Comparison of ENCODE assay signal across 31 mouse cellular contexts in genomic region chr11:53618619-53619198, GRCm38 (mm10). TPM values are rescaled to one million over a fixed set of nuclear protein-coding genes. Genes with fewer than 3 reads are reported as not detected.
DNase-seq lines count a peak whose midpoint lies in the region; ATAC-seq and TF ChIP-seq lines count a peak whose summit lies in the region.
"Had no signal": no experiment of that assay in that cellular context is flagged by ENCODE, and none has a peak within 500 bp of the region (broad histone marks: within the 10 kb centered on the region; RNA-seq: fewer than 3 reads in every experiment).

Il4 (minus strand) TSS chr11:53618669.

- H3K27me3 ChIP-seq in liver, embryonic 12.5 days (replicated peaks), result no peaks in the 10 kb centered on the region
- H3K27me3 ChIP-seq in CH12.LX (replicated peaks), result no peaks in the 10 kb centered on the region
- no peaks in the 10 kb centered on the region for H3K27me3 ChIP-seq in heart, adult 2 months (ENCODE audit: control insufficient read depth, insufficient read depth, low read length)
- H3K27me3 ChIP-seq: embryonic facial prominence, embryonic 12.5 days; embryonic facial prominence, embryonic 15.5 days; heart, embryonic 12.5 days; heart, embryonic 15.5 days; hindbrain, embryonic 13.5 days had no signal

- DNase-seq in liver (no peak), CH12.LX (ENCODE audit: extremely low read depth) (peak; percentile 74)
- no peak for DNase-seq in testis, postnatal 14 days (ENCODE audit: low spot score)
- DNase-seq in heart, adult 2 months, result no peak
- DNase-seq: adrenal gland, adult 8-10 months; adrenal gland, postnatal 25 days; cerebellum, adult 18-20 months; cerebellum, adult 9-10 months; cerebellum, postnatal 14 days; forebrain, postnatal 0 days; gastrocnemius, adult 2 months; gastrocnemius, postnatal 14 days; heart, adult 11 months; heart, postnatal 10 days; heart, postnatal 36 days had no signal

- no peaks in the 10 kb centered on the region for H3K9me3 ChIP-seq in liver, embryonic 12.5 days (replicated peaks)
- H3K9me3 ChIP-seq in CH12.LX (replicated peaks; ENCODE audit: low read length), result peaks cover 4% of the 10 kb centered on the region
- H3K9me3 ChIP-seq: embryonic facial prominence, embryonic 12.5 days; embryonic facial prominence, embryonic 15.5 days; heart, embryonic 12.5 days; heart, embryonic 15.5 days; hindbrain, embryonic 10.5 days; hindbrain, embryonic 13.5 days had no signal

- 42% methylated on average over 7 of the region's 7 CpGs for WGBS in liver, embryonic 12.5 days (ENCODE audit: insufficient replicate concordance)
- 60% methylated on average over 7 of the region's 7 CpGs for WGBS in heart, adult 2 months

- peaks cover 83% of the 10 kb centered on the region for H3K4me1 ChIP-seq in liver, embryonic 12.5 days
- peaks cover 39 to 65% of the 10 kb centered on the region in 2 experiments for H3K4me1 ChIP-seq in CH12.LX (ENCODE audit: control insufficient read depth in 1 of 2, insufficient read depth in 2 of 2)
- H3K4me1 ChIP-seq in bone marrow macrophage, adult 2 months (ENCODE audit: control insufficient read depth, insufficient read depth, low read length), result peaks cover 31% of the 10 kb centered on the region
- no peaks in the 10 kb centered on the region for H3K4me1 ChIP-seq in heart, adult 2 months (ENCODE audit: control insufficient read depth, insufficient read depth, low read length)
- H3K4me1 ChIP-seq: embryonic facial prominence, embryonic 12.5 days; embryonic facial prominence, embryonic 15.5 days; heart, embryonic 15.5 days; hindbrain, embryonic 13.5 days had no signal

- H3K9ac ChIP-seq in liver, embryonic 12.5 days, result 0 out of 2 replicates have a peak within 1 kb of the TSS, but pooled peaks have one; percentile 32
- peak within 1 kb of the TSS; percentile 14 for H3K9ac ChIP-seq in CH12.LX (ENCODE audit: insufficient read depth, low read depth)
- no peak within 1 kb of the TSS for H3K9ac ChIP-seq in heart, adult 2 months (ENCODE audit: low read depth, low read length)
- H3K9ac ChIP-seq: embryonic facial prominence, embryonic 12.5 days; embryonic facial prominence, embryonic 15.5 days; forebrain, postnatal 0 days; heart, embryonic 12.5 days; heart, embryonic 15.5 days; hindbrain, embryonic 13.5 days had no signal

- ATAC-seq in liver, embryonic 12.5 days, result no peak
- no peak for ATAC-seq in monocyte, adult 5-6 weeks (replicated peaks; ENCODE audit: insufficient number of reproducible peaks, low FRiP score, low TSS enrichment, poor library complexity, severe bottlenecking)
- ATAC-seq: activated CD4-positive, CD25-positive, alpha-beta regulatory T cell, adult 4 months; CD4-positive, CD25-positive, alpha-beta regulatory T cell, adult 4 months; forebrain, embryonic 14.5 days; forebrain, postnatal 0 days; hindbrain, embryonic 16.5 days had no signal

- no peak; the same call in none of the 2 replicates for TF ChIP-seq RAD21 in CH12.LX (IDR thresholded peaks at IDR 0.05; ENCODE audit: low read depth, low read length)

- peak; percentile 98 for TF ChIP-seq EP300 in CH12.LX (IDR thresholded peaks at IDR 0.05; ENCODE audit: low read length)
- no peak for TF ChIP-seq EP300 in heart, adult 2 months (IDR thresholded peaks at IDR 0.05; ENCODE audit: insufficient read depth, low read depth, low read length)

- intact Hi-C loops in heart, adult 2 months (cut with DNase I), result no loop called here

- H3K36me3 ChIP-seq in liver, embryonic 12.5 days, result no peaks in the 10 kb centered on the region
- H3K36me3 ChIP-seq in CH12.LX (replicated peaks in 1 of 2; ENCODE audit: control insufficient read depth in 1 of 2, insufficient read depth in 1 of 2, low read length in 1 of 2), result peaks cover under 1 to 18% of the 10 kb centered on the region in 2 experiments
- no peaks in the 10 kb centered on the region for H3K36me3 ChIP-seq in heart, adult 2 months (ENCODE audit: control insufficient read depth, insufficient read depth, low read length)
- H3K36me3 ChIP-seq: embryonic facial prominence, embryonic 12.5 days; embryonic facial prominence, embryonic 15.5 days; heart, embryonic 12.5 days; heart, embryonic 15.5 days; hindbrain, embryonic 10.5 days; hindbrain, embryonic 13.5 days had no signal

- TF ChIP-seq CTCF in CH12.LX (conservative IDR thresholded peaks at IDR 0.05 in 1 of 2, IDR thresholded peaks at IDR 0.05 in 1 of 2; ENCODE audit: low read depth in 2 of 2, low read length in 2 of 2), result no peak
- TF ChIP-seq CTCF in bone marrow macrophage, adult 2 months (IDR thresholded peaks at IDR 0.05; ENCODE audit: low read depth, low read length), result no peak
- no peak for TF ChIP-seq CTCF in heart, adult 2 months (IDR thresholded peaks at IDR 0.05)

- in situ Hi-C loops in CH12.LX (cut with MboI; ENCODE audit: low pct_ligation_motif_present, low pct_unique_long_range_greater_than_20kb, low sequenced_read_pairs), result no loop called here

- peak within 1 kb of the TSS; percentile 65 for H3K27ac ChIP-seq in liver, embryonic 12.5 days
- H3K27ac ChIP-seq in CH12.LX (ENCODE audit: insufficient read depth, low read depth), result peak within 1 kb of the TSS; percentile 86
- peak within 1 kb of the TSS; percentile 56 for H3K27ac ChIP-seq in bone marrow macrophage, adult 2 months (ENCODE audit: insufficient read depth, low read depth, low read length)
- no peak within 1 kb of the TSS for H3K27ac ChIP-seq in heart, adult 2 months
- H3K27ac ChIP-seq: embryonic facial prominence, embryonic 12.5 days; embryonic facial prominence, embryonic 15.5 days; gastrocnemius, adult 2 months; heart, embryonic 15.5 days; hindbrain, embryonic 10.5 days; hindbrain, embryonic 13.5 days had no signal

- H3K79me2 ChIP-seq in CH12.LX (replicated peaks; ENCODE audit: control insufficient read depth, extremely low read depth, insufficient read depth, poor library complexity, severe bottlenecking), result peaks cover 25% of the 10 kb centered on the region
- no peaks in the 10 kb centered on the region for H3K79me2 ChIP-seq in heart, adult 2 months (replicated peaks; ENCODE audit: control insufficient read depth, insufficient read depth, low read length)

- no peak for TF ChIP-seq POLR2A in CH12.LX (IDR thresholded peaks at IDR 0.05; ENCODE audit: low read depth, low read length)
- no peak for TF ChIP-seq POLR2A in bone marrow macrophage, adult 2 months (IDR thresholded peaks at IDR 0.05; ENCODE audit: borderline replicate concordance, low read depth, low read length)
- TF ChIP-seq POLR2A in heart, adult 2 months (IDR thresholded peaks at IDR 0.05; ENCODE audit: insufficient read depth, low read depth, low read length), result no peak

- dilution Hi-C loops in CH12.LX (cut with MboI; ENCODE audit: extremely low pct_ligation_motif_present, extremely low pct_unique_long_range_greater_than_20kb, low sequenced_read_pairs), result no loop called here

- H3K4me3 ChIP-seq in liver, embryonic 12.5 days, result no peak within 1 kb of the TSS
- H3K4me3 ChIP-seq in CH12.LX (replicated peaks in 1 of 3; ENCODE audit: low read depth in 2 of 3, low read length in 2 of 3, poor library complexity in 1 of 3), result peak within 1 kb of the TSS; percentile 17 to 64 (median 33)
- no peak within 1 kb of the TSS for H3K4me3 ChIP-seq in bone marrow macrophage, adult 2 months (ENCODE audit: insufficient read depth, low read length)
- no peak within 1 kb of the TSS for H3K4me3 ChIP-seq in heart, adult 2 months
- H3K4me3 ChIP-seq: embryonic facial prominence, embryonic 12.5 days; embryonic facial prominence, embryonic 15.5 days; gastrocnemius, adult 2 months; heart, embryonic 12.5 days; heart, embryonic 15.5 days; hindbrain, embryonic 10.5 days; hindbrain, embryonic 13.5 days had no signal

- H3K4me2 ChIP-seq in liver, embryonic 12.5 days, result peak within 1 kb of the TSS; percentile 49
- H3K4me2 ChIP-seq in CH12.LX (ENCODE audit: insufficient read depth, low read depth, poor library complexity, severe bottlenecking), result peak within 1 kb of the TSS; percentile 79
- H3K4me2 ChIP-seq: embryonic facial prominence, embryonic 12.5 days; embryonic facial prominence, embryonic 15.5 days; heart, embryonic 12.5 days; heart, embryonic 15.5 days; hindbrain, embryonic 13.5 days had no signal

TF ChIP-seq in CH12.LX, 34 proteins besides CTCF, POLR2A, EP300 and RAD21 (continues in another document):
- TF ChIP-seq BHLHE40 (IDR thresholded peaks at IDR 0.05; ENCODE audit: low read depth, low read length), result peak; percentile 87
- TF ChIP-seq TCF12 (IDR thresholded peaks at IDR 0.05; ENCODE audit: low read depth, low read length), result peak; percentile 100
- no peak; the same call in 1 of the 2 replicates for TF ChIP-seq NRF1 (IDR thresholded peaks at IDR 0.05; ENCODE audit: low read depth, low read length)
- no peak for TF ChIP-seq USF1 (IDR thresholded peaks at IDR 0.05; ENCODE audit: low read depth, low read length)
- TF ChIP-seq ETS1 (conservative IDR thresholded peaks at IDR 0.05; ENCODE audit: low read depth, low read length), result peak; percentile 96
- TF ChIP-seq POLR2AphosphoS2 (IDR thresholded peaks at IDR 0.05; ENCODE audit: low read depth, low read length), result no peak
- peak; percentile 93 for TF ChIP-seq MEF2A (IDR thresholded peaks at IDR 0.05; ENCODE audit: borderline replicate concordance, low read depth, low read length)
- peak; percentile 85; the same call in 1 of the 2 replicates for TF ChIP-seq JUND (conservative IDR thresholded peaks at IDR 0.05; ENCODE audit: low read depth, low read length)
- peak; percentile 87 for TF ChIP-seq MAZ (IDR thresholded peaks at IDR 0.05; ENCODE audit: low read depth, low read length)
- TF ChIP-seq USF2 (conservative IDR thresholded peaks at IDR 0.05; ENCODE audit: low read depth, low read length), result no peak
- peak; percentile 80 for TF ChIP-seq JUN (IDR thresholded peaks at IDR 0.05; ENCODE audit: insufficient read depth, low read depth, low read length)
- no peak; the same call in 1 of the 2 replicates for TF ChIP-seq ELF1 (IDR thresholded peaks at IDR 0.05; ENCODE audit: low read depth, low read length)
- no peak; the same call in 1 of the 2 replicates for TF ChIP-seq SMC3 (IDR thresholded peaks at IDR 0.05; ENCODE audit: low read depth, low read length)
- 0 out of 2 replicates have a peak, but pooled peaks have one; percentile 68 for TF ChIP-seq CHD1 (IDR thresholded peaks at IDR 0.05; ENCODE audit: low read depth, low read length)
- peak; percentile 59; the same call in 1 of the 2 replicates for TF ChIP-seq MAFK (IDR thresholded peaks at IDR 0.05; ENCODE audit: insufficient replicate concordance, low read length)
- TF ChIP-seq IRF4 (IDR thresholded peaks at IDR 0.05; ENCODE audit: low read depth, low read length), result peak; percentile 97

RNA-seq across cellular contexts. Expression of gene Il4, which starts in this region (rescaled TPM):
- polyA plus RNA-seq in liver, embryonic 12.5 days (2016; fragmentation: Nextera tagmentation; extraction: Ambion mirVana), result 0.81 TPM in 2 replicates
- total RNA-seq in CH12.LX (2012; rRNA removed), result 26.3 and 35.6 TPM in 2 replicates
- 75.5 and 83.1 TPM in 2 replicates for total RNA-seq in CH12.LX (2014; rRNA removed)
- 19.5 and 24.5 TPM in 2 replicates for polyA plus RNA-seq in CH12.LX (2012; ENCODE audit: insufficient read length, low read depth)
- not detected in 2 replicates for polyA plus RNA-seq in bone marrow macrophage, adult 2 months (2012; ENCODE audit: insufficient read depth, insufficient read length, missing spikeins)
- total RNA-seq in monocyte, adult 5-6 weeks (2017), result 2.8 to 29.9 TPM (median 19.5 TPM) in 3 replicates
- total RNA-seq in heart, adult 2 months (2021), result not detected
- polyA plus RNA-seq in heart, adult 2 months (2012; rRNA removed), result 0.27 TPM in 1 of 2 replicates, not detected in the other
- total RNA-seq: adrenal gland, adult 8-10 months; adrenal gland, postnatal 25 days; ES-E14; forebrain, postnatal 0 days; gastrocnemius, adult 2 months; gastrocnemius, postnatal 14 days; heart, postnatal 10 days; heart, postnatal 36 days had no signal
- polyA plus RNA-seq: C2C12; frontal cortex, adult 2 months had no signal

Comparison
In these comparisons a context has a peak if more than half of its experiments do, and no peak if none do; other contexts are left out.
1. RNA of gene Il4 (polyA plus RNA-seq): 19.5 to 24.5 TPM in CH12.LX; 0.81 TPM in liver, embryonic 12.5 days, not detected in bone marrow macrophage, adult 2 months and 0.27 TPM in heart, adult 2 months; every median in the first group is over 10 times any median in the second.
2. H3K4me3 ChIP-seq: peak in CH12.LX (3 of 3); none in liver, embryonic 12.5 days (single experiment), bone marrow macrophage, adult 2 months (single experiment) and heart, adult 2 months (single experiment).